14 mouse cellular contexts compared by ENCODE assay signal in genomic region chr7:139265634-139266033, GRCm38 (mm10). TPM values are rescaled to one million over a fixed set of nuclear protein-coding genes. Genes with fewer than 3 reads are reported as not detected.
"Had no signal": no experiment of that assay in that cellular context is flagged by ENCODE, and none has a peak within 500 bp of the region (broad histone marks: within the 10 kb centered on the region; RNA-seq: fewer than 3 reads in every experiment).

No protein-coding gene starts in this region.

- ATAC-seq: lung, postnatal 0 days; midbrain, embryonic 13.5 days had no signal

- H3K4me1 ChIP-seq: liver, embryonic 15.5 days had no signal

- H3K4me3 ChIP-seq: limb, embryonic 13.5 days; liver, embryonic 15.5 days; midbrain, embryonic 13.5 days; stomach, embryonic 15.5 days had no signal

- H3K9ac ChIP-seq: limb, embryonic 13.5 days; liver, embryonic 15.5 days; midbrain, embryonic 13.5 days; stomach, embryonic 15.5 days had no signal

- H3K4me2 ChIP-seq: limb, embryonic 13.5 days; liver, embryonic 11.5 days; liver, embryonic 15.5 days; midbrain, embryonic 13.5 days; stomach, embryonic 15.5 days had no signal

- H3K9me3 ChIP-seq: limb, embryonic 13.5 days; liver, embryonic 15.5 days; stomach, embryonic 15.5 days had no signal

- DNase-seq: kidney, postnatal 36 days; lung, adult 2 months; lung, postnatal 36 days; right cerebral cortex, postnatal 14 days; thymus, adult 2 months; thymus, postnatal 25 days had no signal

- H3K27me3 ChIP-seq: limb, embryonic 13.5 days; liver, embryonic 15.5 days; midbrain, embryonic 13.5 days; stomach, embryonic 15.5 days had no signal

- H3K27ac ChIP-seq: kidney, postnatal 0 days; limb, embryonic 13.5 days; liver, embryonic 15.5 days; midbrain, embryonic 13.5 days had no signal

- H3K36me3 ChIP-seq: liver, embryonic 15.5 days; midbrain, embryonic 13.5 days had no signal

RNA-seq across cellular contexts. Expression of gene Stk32c, which starts 52.5 kb away (rescaled TPM):
- total RNA-seq: megakaryocyte progenitor cell, adult 5-6 weeks had no signal
- polyA plus RNA-seq: liver, embryonic 11.5 days; liver, embryonic 15.5 days had no signal
